Mouse (Mus musculus) left cerebral cortex, adult 11 months (tissue): Measurements from ENCODE around the gene Psrc1.
A peak's percentile ranks its signal among the peaks of the same experiment; 100 is the strongest.

Experiments used
- DNase-seq: peaks from one replicate; pipeline ENCODE4 v3.0.0; 2022; ENCODE audit warnings: low spot score

Gene Psrc1

DNA sequence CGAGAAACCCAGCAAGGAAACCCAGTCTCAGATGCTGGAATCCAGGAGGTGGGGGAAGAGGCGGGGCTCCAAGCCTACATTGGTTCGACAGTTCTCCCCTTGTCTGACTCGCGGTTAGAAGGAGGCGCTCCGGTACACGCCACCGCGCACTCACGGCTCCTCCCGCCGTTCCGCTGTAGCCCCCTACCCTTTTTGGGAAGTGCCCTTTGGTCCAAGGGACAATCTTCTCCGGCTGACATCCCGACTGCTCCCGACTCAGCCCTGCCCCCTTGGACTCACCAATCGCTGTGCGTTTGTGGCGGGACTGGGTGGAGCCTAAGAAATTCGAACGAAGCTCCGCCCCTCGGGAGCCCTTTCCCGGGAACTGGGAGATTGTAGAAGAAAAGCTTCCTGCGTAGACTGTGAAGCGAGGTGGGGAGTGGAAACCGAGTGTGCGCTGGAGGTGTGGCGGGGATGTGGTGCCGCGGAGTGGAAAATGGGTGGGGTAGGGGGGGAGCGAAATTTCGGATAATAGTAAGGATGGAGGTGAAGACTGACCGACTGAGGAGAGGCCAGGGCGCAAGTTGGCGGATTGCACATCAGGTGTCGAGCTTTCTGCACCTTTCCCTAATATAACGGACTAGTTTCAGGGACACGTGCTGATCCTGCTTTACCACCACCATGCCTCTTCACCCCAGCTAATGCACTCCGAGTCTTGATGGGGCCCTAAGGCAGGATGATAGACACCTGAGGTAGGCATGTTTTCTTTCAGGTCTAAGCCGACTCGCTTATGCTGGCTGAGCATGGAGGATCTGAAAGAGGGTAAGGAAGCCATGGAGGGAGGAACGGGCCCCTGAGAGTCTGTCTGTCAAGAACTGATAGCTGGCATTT, at the start of gene Psrc1:
Gene Psrc1 (plus strand): TSS at position 355 of the 870 bp plus-strand sequence.
- peak; percentile 80 for DNase-seq

GRCm38 (mm10) chr3:108336878-108337277, 46.8 kb upstream of the Psrc1 start:
- DNase-seq, result no peak

DNA sequence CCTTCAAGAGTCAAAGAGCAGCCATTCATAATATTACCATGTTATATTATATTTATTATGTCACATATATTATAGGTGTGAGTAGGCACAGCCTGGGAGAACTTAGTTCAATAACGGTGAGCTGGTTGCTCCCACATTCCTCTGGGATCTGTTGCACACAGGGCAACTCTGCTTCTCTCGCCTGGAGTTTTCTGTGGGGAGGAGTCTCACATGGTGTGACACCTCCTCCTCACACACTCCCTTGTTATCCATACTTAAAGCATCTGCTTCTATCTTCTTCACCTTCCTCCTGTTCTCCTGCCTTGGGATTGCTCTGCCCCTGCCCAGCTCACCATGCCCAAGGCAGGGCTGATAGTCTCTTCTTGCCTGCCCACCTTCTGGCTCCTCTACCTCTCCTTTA, 42.6 kb upstream of the Psrc1 start:
- DNase-seq, result no peak

DNA sequence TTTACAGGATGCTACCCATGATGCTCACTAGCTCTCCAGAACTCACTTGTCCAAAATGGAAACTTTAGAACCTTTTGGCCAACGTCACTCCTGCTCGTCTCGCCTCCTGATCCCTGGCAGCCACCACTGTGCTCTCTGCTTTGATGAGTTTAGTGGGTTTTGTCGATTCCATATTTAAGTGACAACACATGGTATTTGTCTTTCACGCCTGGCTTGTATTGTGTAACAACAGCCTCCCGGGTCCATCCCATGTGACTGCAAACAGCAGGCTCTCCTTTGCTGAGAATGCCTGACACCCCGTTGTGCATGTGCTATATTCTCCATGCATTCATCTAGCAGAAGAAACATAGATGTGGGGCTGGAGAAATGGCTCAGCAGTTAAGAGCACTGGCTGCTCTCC, 41.5 kb upstream of the Psrc1 start:
- no peak for DNase-seq

DNA sequence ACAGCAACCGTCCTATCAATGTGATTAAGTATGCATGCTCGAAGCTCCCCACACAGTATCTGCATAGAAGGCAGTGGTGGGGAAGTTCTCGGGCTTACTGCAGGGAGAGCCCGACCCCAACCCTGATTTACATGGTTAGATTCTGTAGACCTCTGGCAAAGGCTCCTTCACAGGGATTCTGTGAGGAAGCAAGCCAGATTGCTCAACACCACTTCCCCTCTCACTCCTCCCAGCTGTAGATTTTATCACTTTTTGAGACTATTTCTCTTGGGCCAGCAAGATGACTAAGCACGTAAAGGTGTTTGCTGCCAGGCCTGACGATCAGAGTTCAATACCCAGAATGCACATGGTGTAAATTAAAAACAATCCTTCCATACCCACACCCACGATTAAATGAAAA, 37.8 kb upstream of the Psrc1 start:
- DNase-seq, result no peak

DNA sequence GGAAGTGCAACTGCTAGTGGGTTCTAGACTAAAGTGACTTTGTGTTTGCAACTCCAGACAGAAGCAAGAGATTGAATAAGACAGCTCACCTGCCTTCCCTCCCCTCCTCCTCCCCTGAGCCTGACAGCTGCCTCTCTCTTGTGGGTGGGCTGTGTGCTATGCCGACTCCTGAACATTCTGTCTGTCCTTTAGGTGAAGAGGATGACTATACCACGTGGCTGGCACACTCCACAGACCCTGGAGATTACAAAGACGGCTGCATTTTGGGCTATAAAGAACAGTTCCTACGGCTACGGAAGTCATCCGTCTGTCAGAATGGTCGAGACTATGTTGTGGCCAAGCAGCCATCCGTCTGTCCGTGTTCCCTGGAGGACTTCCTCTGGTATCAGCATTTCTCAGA, 35.3 kb upstream of the Psrc1 start:
- no peak for DNase-seq

DNA sequence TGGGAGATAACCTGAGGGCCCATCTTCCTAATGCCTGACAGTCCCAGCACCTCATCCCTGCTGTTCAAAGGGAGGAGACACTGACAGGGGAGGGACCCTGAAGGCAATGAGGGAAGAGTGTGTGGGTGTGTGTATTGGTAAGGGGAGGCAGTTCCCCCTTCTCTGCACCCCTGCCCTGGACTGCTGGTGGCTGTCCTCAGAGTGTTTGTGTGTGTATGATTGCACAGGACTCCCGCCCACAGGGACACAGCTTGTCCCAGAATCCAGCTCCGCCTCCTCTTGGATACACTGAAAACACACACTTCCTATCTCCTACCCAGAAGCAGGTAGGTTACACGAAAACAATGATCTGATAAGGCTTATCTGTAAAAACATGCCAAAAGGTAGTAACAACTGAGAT, 28.4 kb upstream of the Psrc1 start:
- DNase-seq, result no peak

DNA sequence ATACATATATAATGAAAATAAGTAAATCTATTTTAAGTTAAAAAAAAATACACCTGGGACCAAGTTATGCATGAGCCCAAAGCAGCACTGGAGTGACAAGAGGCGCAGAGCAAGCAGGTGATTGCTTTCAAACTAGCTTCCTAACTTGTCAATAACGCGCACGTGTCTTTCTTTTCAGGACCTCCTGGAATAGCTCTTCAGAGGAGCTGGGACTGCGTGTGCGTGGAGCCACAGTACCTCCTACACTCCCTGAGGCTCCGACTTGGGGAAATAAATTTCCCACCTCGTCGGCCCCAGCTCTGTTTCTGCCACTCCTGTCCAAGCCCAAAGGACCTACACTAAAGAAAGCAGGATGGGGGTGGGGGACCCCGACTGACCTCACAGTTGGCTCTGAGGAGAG, 26.6 kb upstream of the Psrc1 start:
- no peak for DNase-seq

DNA sequence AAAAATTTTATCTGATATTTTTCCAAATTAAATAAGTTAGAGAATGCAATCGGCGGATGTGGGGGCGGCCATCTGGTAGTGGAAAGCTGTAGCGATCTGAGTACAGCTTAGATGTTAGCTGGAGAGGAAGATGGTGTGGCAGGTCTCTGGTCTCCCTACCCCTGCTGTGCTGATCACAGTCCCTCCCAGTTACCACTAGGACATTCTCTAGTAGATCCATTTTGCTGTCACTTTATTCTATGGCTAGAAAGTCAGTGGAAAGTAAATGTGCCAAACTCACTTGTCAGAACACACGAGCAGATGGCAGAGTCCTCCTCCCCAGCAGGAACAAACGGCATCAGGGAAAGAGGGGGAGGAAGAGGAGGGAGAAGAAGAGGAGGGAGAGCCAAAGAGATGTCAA, 25.2 kb upstream of the Psrc1 start:
- peak; percentile 55 for DNase-seq

DNA sequence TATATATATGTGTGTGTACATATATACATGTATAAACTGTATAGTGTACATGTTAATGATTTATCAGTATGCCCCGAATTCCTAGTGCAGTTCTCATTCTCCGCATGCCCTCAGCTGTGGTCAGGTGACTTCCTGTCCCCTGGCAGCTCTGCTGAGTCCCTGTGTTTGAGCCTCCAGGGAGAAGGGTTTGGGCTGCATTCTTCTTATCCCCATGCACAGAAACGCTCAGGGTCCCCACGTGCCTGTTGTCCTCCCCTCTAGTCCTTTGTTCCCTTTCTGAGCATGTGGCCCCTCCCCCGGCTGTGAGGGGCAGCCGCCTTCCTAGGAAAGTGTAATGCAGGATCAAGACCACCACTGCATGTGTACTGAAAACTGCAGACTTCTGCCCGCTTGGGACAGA, 22.7 kb upstream of the Psrc1 start:
- DNase-seq, result no peak

DNA sequence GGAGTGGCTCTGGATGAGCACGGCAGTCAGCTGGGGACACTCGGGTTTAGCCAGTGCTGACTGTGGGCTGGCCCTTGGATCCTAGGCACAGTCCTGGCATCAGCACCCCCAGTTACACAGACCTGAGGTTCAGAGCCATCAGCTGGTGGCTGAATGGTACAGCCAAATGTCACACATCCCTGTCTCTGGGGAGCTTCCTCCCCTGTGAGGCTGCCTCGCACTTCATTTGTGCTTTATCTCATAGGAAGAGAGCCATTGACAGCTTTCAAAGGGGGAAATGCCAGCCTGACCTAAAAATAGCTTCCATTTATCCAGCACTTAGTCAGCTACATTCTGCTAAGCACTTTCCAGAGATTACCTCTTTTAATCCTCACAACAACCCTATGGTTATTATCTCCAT, 20.0 kb upstream of the Psrc1 start:
- no peak for DNase-seq

GRCm38 (mm10) chr3:108364270-108364995, 19.2 kb upstream of the Psrc1 start, which contains the start of gene Mybphl:
Gene Mybphl (plus strand): TSS chr3:108364911.
- no peak for DNase-seq

DNA sequence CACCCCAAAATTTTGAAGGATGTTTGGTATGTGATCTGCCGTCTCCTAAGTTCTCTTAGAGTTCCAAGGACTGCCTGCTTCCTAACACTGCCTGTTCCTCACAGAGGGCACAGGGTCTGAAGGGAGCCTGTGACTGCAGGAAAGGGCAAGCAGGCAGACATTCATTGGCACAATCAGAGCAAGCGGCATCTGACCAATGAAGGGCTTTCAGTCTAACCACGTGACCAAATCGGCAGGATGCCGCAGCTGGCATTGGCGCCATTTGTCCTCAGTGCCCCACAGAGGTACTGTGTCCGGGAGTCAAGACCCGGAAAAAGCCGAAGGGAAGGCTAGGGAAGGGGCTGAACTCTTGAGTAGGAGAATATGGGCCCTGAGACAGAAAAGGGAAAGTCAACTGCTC, 16.5 kb upstream of the Psrc1 start:
- no peak for DNase-seq

DNA sequence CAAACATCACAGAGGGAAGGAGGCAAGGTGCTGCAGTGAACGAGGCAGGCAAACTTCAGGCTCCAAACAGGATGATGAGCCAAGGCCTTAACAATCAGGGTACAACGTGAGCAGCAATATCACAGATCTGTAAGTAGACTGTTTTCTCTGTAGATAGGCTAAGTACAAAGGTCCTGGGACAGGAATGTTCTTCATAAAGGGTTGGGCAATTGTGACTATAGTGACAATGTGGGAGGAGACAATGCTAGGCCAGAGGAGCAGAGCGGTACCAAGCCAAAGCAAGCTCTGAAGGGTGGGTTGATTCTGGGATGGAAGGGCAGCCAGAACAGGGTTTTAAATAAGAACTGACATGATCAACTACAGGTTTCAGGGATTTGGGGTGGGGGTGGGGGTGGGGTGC, 15.8 kb upstream of the Psrc1 start:
- DNase-seq, result no peak

GRCm38 (mm10) chr3:108368721-108369120, 14.9 kb upstream of the Psrc1 start:
- DNase-seq, result no peak

- no peak for DNase-seq
Measured at GRCm38 (mm10) chr3:108372274-108372673, 11.4 kb upstream of the Psrc1 start.

DNA sequence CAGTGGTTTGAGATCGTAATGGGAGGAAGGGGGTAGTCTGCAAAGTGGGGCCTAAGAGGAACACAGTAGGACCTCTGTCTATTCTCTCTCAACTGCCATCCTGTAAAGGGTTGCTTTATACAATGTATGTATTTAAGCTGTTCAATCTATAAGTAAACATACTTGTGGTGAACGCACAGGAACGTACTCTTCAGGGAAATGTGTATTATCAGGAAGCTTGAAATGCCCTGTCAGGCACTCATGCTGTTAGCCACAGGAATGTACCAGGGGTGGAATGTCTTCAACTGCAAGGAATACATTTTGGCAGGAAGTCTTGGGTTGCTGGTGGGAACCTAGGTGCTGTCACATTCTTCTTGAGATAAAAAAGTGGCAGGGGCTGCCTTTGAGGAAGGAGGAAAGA, 10.9 kb upstream of the Psrc1 start:
- no peak for DNase-seq

DNA sequence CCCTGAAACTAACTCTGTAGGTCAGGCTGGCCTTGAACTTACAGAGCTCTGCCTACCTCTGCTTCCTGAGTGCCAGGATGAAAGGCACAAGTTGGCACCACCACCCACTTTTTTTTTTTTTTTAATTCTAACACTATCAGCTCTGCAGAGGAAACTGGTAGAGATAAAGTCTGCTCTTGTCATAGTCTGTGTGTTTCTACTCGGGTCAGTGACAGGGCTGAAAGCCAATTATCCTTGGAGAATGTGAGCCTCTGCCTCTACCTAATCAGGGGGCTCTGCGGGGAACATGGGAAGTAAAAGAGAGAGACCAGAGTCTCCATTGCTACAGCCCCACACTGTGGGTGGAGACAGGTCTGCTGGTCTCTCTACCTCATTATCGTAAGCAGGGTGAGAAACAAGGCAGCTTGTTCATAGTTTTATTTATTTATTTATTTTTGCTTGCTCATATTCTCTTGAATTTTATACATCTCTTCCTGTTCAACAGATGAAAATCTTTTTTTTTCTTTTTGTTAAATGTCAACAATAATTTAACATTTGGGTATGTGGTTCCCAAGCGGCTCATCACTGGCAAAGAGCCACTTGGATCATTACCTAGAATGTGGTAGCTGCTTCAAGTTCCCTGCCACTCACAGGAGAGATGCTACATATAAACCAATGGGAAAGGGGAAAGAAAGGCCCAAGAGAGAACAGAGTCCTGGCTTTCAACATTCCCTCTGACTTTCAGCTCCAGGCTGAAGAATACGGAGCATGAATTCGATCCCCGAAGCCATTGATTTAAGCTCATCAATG, 4.6 kb upstream of the Psrc1 start:
- DNase-seq, result no peak

- DNase-seq, result no peak
Measured at GRCm38 (mm10) chr3:108380695-108381094, 2.9 kb upstream of the Psrc1 start.

DNA sequence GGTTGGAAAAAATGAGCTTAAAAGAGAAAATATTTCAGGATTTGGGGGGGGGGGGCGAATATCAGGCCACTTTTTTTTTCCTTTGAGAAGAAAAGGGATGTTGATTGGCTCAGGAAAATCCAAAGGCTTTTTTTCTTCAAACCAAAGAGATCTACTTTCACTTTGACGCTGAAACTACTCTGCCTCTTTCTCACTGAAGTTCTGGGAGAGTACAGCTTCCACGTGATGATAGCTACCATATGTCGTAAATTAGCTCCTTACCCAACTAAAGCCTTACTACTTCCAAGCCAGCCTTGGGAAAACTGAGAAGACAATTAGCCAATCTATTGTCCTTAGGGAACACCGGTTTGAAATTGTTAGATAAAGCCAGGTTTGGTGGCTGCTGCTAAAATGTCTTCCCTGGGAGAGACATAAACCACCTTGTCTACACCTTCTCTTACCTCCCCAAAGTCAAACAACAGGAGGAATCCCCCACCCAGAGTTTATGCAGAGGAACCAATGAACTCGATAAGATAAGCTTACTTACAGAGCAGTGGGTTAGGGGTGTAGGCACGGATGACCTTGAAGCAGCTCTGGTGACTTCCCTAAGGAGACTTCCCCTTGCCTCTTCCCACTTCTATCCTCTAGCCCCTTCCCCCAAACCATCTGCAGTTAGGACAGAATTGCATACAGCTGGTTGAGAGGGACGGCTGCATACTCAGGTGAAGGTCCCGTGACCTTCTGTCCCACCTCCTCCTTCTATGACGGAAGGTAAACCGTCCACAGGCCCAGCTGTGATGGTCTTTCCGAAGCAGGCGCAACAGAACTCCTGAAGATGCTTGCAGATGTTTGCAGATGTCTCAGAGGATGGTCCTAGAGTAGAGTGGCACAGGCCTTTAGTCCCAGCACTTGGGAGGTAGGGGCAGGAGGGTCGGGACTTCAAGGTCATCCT, 1.4 kb upstream of the Psrc1 start:
- DNase-seq, result no peak

- DNase-seq, result no peak
Measured at GRCm38 (mm10) chr3:108384425-108384824, 786 bp downstream of the Psrc1 start.

- DNase-seq, result peak; percentile 71
Measured at GRCm38 (mm10) chr3:108386186-108386585, 2.5 kb downstream of the Psrc1 start.
